Mouse (Mus musculus) liver, embryonic 11.5 days (tissue): ENCODE data around the gene Zfp335. TPM values are rescaled to one million over a fixed set of nuclear protein-coding genes. Genes with fewer than 3 reads are reported as not detected.
"Not testable (repeated sequence)": the region's sequence is repeated elsewhere in the genome, so short reads cannot be mapped to it uniquely, and the experiment has no call there.

Experiments used
- ATAC-seq: fragments of 200-750 bp; cut with Nextera tagmentation; replicated peaks from 2 replicates; pipeline ENCODE4 v1.8.0; 2017; ENCODE audit warnings: moderate number of reproducible peaks, mild to moderate bottlenecking, moderate TSS enrichment, moderate library complexity; ENCODE audit not compliant: low FRiP score
- DNase-seq: peaks from one replicate; pipeline ENCODE4 v3.0.0-alpha.2; 2017; ENCODE audit warnings: low spot score
- H3K27ac ChIP-seq: fragments of 300-500 bp; sonication (generic); 2 replicates; pipeline ENCODE4 v1.5.1; 2014; ENCODE audit warnings: mild to moderate bottlenecking, low read depth, low read length, control low read depth
- H3K27me3 ChIP-seq: fragments of 300-500 bp; sonication (generic); replicated peaks from 2 replicates; pipeline ENCODE4 v1.6.1; 2014; ENCODE audit warnings: low read length, mixed read lengths; ENCODE audit not compliant: control insufficient read depth, insufficient read depth
- H3K36me3 ChIP-seq: fragments of 300-500 bp; sonication (generic); 2 replicates; pipeline ENCODE4 v1.6.1; 2014; ENCODE audit warnings: mild to moderate bottlenecking, low read length, moderate library complexity, mixed read lengths; ENCODE audit not compliant: control insufficient read depth, insufficient read depth
- H3K4me1 ChIP-seq: fragments of 300-500 bp; sonication (generic); replicated peaks from 2 replicates; pipeline ENCODE4 v1.6.1; 2014; ENCODE audit warnings: low read length, mixed read lengths; ENCODE audit not compliant: control insufficient read depth, insufficient read depth
- H3K4me2 ChIP-seq: fragments of 300-500 bp; sonication (generic); 2 replicates; pipeline ENCODE4 v1.6.1; 2014; ENCODE audit warnings: mild to moderate bottlenecking, control low read depth, moderate library complexity
- H3K4me3 ChIP-seq: fragments of 300-500 bp; sonication (generic); 2 replicates; pipeline ENCODE4 v1.5.1; 2014; ENCODE audit warnings: low read depth, low read length, control low read depth
- H3K9ac ChIP-seq: fragments of 300-500 bp; sonication (generic); 2 replicates; pipeline ENCODE4 v1.6.1; 2014; ENCODE audit warnings: low read depth, low read length, control low read depth
- H3K9me3 ChIP-seq: fragments of 300-500 bp; sonication (generic); 2 replicates; pipeline ENCODE4 v1.6.1; 2016; ENCODE audit warnings: low read length, inconsistent platforms, mixed read lengths; ENCODE audit not compliant: control insufficient read depth
- WGBS: fragments of 180-500 bp; shearing (Covaris S2); extraction: QIAGEN DNeasy Blood & Tissue Kit; methylation state at CpG from one replicate; pipeline ENCODE4 v1.1.7; 2014; 5-methylcytosine and 5-hydroxymethylcytosine counted together
- polyA plus RNA-seq: library from polyadenylated mRNA; unstranded; fragments of >200 nt; fragmentation: Nextera tagmentation; extraction: Ambion mirVana; gene quantifications from 2 replicates; pipeline ENCODE4 v1.2.1, GENCODE M21; 2014

Gene Zfp335
- polyA plus RNA-seq, 1 experiment from 2014 or later: 15.0 TPM

DNA sequence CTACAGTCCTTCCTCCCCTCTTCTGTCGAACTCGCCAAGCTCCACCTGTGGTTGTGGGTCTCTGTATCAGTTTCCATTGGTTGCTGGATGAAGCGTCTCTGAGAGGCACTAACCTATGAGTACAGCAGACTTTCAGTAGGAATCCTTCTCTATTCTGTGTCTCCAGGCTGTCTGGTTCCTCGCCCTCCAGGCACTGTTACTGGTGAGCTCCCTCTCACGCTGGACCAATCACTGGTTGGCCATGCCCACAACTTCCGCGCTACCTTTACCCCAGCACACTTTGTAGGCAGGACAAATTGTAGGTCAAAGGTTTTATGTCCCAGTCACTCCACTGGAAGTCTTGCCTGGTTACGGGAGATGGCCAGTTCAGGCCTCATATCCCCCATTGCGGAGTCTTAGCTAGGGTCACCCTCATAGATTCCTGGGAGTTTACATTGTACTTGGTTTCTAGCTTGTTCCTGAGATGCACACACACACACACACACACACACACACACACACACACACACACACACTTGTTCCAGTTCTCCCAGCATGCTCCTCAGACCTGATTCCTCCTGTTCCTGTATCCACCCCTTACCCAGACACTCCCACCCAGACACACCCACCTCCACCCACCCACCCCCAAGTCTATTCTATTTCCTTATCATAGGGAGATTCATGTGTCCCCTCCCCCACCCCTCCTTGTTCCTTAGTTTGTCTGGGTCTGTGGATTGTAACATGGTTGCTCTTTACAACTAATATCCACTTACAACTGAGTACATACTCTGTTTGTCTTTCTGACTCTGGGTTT is 51.7 kb downstream of the Zfp335 start:
- Histone ChIP-seq H3K4me2 (peak overlapping the region; percentile 6; the same call in 1 of the 2 replicates), H3K27me3 (peaks cover 36% of the 10 kb centered on the region), H3K9ac (no peak overlapping the region), H3K9me3 (no peaks in the 10 kb centered on the region), H3K36me3 (no peaks in the 10 kb centered on the region), H3K27ac (peak overlapping the region; percentile 34), H3K4me1 (peaks cover 17% of the 10 kb centered on the region), H3K4me3 (0 out of 2 replicates have a peak overlapping the region, but pooled peaks have one; percentile 4)
- DNase-seq: no peak
- WGBS: 44% methylated on average over 9 of the region's 9 CpGs
- peak; percentile 35; the same call in 1 of the 2 replicates for ATAC-seq

DNA sequence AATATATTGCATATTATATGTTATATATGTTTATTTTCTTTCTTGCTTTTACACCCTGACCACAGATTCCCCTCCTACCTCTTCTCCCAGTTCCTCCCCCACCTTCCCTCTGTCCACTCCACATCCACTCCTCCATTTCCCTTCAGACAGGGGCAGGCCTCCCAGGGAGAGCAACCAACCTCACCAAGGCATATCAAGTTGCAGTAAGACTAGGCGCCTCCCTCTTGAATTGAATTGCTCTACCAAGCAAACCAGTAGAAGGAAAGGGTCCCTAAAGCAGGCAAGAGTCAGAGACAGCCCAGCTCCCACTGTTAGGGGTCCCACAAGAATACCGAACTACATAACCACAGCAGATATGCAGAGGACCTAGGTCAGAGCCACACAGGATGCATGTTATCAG is 52.4 kb downstream of the Zfp335 start:
- Histone ChIP-seq H3K9ac (no peak overlapping the region), H3K4me3 (no peak overlapping the region), H3K4me2 (peak overlapping the region; percentile 6; the same call in 1 of the 2 replicates), H3K36me3 (no peaks in the 10 kb centered on the region), H3K4me1 (peaks cover 17% of the 10 kb centered on the region), H3K27ac (peak overlapping the region; percentile 34; the same call in 1 of the 2 replicates), H3K9me3 (no peaks in the 10 kb centered on the region), H3K27me3 (peaks cover 41% of the 10 kb centered on the region)
- 40% methylated on average over 2 of the region's 2 CpGs for WGBS
- no peak for DNase-seq
- ATAC-seq: 0 out of 2 replicates have a peak, but pooled peaks have one; percentile 11

DNA sequence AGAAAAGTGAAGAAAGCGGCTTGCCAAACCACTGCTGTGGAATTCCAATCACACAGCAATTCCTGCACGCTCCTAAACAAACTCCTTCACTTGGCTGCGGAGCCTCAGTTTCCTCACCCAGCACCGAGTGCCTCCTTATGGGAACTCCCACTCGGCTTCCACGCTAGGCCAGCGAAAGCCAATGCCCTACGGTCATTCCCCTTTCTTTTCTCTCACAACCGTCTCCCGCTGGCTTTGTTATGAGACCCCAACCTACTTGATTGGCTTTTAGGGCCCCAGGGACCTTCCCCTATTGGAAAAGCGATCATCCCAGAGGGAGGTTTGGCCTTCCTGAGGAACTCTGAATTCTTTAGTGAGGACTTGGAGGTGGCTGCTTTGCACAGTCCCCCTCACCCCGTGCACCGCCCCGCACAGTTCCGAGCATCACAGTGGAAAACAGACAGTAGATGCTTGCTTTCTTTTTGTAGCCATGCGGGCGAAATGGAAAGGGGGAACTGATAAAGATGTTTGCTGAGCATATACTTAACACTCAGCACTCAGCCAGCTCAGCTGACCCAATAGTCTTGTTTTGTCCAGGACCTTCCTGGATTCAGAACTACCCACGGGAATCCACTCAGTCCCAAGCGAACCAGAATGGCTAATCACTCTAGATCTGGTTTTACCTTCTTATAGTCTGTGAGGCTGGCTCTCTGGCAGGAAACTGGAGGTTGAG is 53.6 kb downstream of the Zfp335 start:
- no peak overlapping the region for H3K9ac ChIP-seq
- H3K4me2 ChIP-seq: peak overlapping the region; percentile 80
- no peaks in the 10 kb centered on the region for H3K9me3 ChIP-seq
- 6% methylated on average over 19 of the region's 19 CpGs for whole genome bisulfite sequencing
- H3K27ac ChIP-seq: no peak overlapping the region
- peak overlapping the region; percentile 52 for H3K4me3 ChIP-seq
- no peaks in the 10 kb centered on the region for H3K36me3 ChIP-seq
- DNase-seq: no peak
- peaks cover 17% of the 10 kb centered on the region for H3K4me1 ChIP-seq
- no peak for ATAC-seq
- H3K27me3 ChIP-seq: peaks cover 46% of the 10 kb centered on the region

DNA sequence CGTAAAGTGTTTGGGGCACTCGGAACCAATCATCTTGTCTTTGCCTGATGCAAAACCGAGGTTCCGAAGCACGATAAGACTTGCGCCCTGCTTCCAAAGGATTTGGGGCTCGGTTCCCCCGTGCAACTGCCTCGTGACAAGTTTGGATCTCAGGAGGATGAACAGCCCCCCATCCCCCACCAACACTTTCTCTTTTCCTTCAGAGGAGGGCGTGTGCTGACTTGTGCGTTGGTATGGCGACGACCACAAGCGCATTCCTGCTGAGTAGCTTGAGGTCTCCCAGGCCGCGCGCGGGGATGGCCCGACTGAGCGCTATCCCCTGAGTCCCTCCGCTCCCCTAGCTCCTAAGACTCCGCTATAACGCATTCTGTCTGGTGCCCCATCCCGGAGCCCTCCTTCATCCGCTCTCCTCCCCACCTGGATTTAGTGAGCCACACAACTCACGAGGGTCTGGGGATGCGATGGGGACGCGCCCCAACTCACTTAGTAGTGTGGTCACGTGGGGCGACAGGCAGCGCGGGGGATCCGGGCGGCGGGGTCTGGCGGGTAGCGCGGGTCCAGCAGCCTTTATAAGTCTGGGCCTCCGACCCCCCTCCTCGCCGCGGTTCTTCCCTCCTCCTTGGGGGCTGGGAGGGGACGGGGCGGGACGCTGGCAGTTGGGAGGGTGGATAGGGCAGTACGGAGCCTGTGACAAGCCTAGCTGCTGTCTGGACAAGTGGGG is 54.3 kb downstream of the Zfp335 start, which contains the start of gene Pltp:
Pltp (minus strand) TSS at position 611 of the 721 bp plus-strand sequence.
- ATAC-seq (peak; percentile 48; the same call in 1 of the 2 replicates), DNase-seq (peak; percentile 55)
- Histone ChIP-seq H3K27me3 (peaks cover 53% of the 10 kb centered on the region), H3K9me3 (no peaks in the 10 kb centered on the region), H3K9ac (no peak within 1 kb of the TSS), H3K4me3 (peak within 1 kb of the TSS; percentile 52), H3K4me1 (peaks cover 15% of the 10 kb centered on the region), H3K4me2 (peak within 1 kb of the TSS; percentile 80), H3K27ac (no peak within 1 kb of the TSS), H3K36me3 (no peaks in the 10 kb centered on the region)
- WGBS: 1% methylated on average over 47 of the region's 47 CpGs

DNA sequence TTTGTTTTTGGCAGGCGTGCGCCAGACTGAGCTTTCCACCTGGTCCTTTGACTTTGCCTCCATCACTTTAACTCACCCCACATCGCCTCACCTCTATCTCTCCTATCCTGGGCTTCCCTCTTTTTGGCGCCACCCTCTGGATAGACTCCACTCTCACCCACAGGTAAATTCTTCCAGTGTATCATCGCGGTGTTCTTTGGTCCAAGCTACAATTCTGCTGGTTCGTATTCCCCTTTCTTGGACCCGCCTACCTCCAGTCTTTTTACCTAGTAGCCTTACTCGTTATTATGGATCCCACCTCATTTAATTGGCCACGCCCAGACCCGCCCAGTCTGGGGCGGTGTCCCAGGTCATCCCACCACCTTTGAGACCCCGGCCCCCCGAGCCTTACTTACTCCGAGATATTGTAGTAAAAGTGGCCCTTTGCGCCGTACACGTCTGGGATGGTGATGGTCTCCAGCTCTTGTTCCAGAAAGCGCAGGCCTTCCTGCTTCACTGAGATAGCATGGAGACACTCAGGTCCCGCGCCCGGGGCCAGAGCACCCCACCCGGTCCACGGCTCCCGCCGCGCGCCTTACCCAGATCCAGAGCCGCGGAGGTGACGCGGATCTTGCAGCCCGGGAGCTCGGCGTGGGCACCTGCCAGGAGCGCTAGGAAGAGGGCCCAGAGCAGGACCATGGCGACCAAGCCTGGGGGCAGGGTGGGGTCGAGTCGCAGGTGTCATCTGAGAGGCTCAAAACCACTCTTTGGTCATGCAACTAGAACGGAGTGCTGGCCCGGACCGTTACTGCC is 55.1 kb downstream of the Zfp335 start:
- no peak; the same call in 1 of the 2 replicates for ATAC-seq
- Histone ChIP-seq H3K9ac (no peak overlapping the region), H3K27me3 (peaks cover 53% of the 10 kb centered on the region)

DNA sequence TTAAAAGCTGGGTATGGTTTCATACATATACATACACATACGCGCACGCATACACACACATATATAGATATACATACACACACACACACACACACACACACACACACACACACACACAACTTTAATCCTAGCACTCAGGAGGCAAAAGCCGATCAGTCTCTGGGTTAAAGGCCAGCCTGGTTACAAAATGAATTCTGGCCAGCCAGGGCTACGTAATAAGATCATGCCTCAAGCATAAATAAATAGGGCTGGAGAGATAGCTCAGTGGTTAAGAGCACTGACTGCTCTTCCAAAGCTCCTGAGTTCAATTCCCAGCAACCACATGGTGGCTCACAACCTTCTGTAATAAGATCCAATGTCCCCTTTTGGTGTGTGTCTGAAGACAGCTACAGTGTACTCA is 56.0 kb downstream of the Zfp335 start:
- WGBS: 80% methylated on average over 5 of the region's 5 CpGs
- not testable (repeated sequence) for H3K27ac ChIP-seq, H3K9me3 ChIP-seq, H3K4me3 ChIP-seq, DNase-seq, H3K36me3 ChIP-seq, ATAC-seq, H3K4me2 ChIP-seq, H3K9ac ChIP-seq
- Histone ChIP-seq H3K4me1 (peaks cover 15% of the 10 kb centered on the region), H3K27me3 (peaks cover 53% of the 10 kb centered on the region)

More for the DNA sequence above, 55.1 kb downstream of the Zfp335 start:
- H3K4me3 ChIP-seq: peak overlapping the region; percentile 52
- peak overlapping the region; percentile 80 for H3K4me2 ChIP-seq
- peaks cover 15% of the 10 kb centered on the region for H3K4me1 ChIP-seq
- no peaks in the 10 kb centered on the region for H3K36me3 ChIP-seq
- H3K9me3 ChIP-seq: no peaks in the 10 kb centered on the region
- no peak overlapping the region for H3K27ac ChIP-seq
- WGBS: 1% methylated on average over 42 of the region's 42 CpGs
- no peak for DNase-seq

DNA sequence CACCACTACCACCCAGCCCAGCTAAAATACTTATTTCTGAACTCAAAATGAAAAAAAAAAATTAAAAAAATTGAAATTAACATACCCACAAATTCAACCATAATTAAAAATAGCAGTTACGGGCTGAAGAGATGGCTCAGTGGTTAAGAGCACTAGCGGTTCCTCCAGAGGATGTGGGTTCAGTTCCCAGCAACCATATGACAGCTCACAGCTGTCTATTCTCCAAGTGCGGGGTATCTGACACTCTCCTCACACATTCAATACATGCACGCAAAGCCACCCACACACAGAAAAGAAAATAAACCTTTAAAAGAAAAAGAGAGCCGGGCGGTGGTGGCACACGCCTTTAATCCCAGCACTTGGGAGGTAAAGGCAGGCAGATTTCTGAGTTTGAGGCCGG is 61.5 kb downstream of the Zfp335 start:
- Histone ChIP-seq H3K9me3 (no peaks in the 10 kb centered on the region), H3K36me3 (no peaks in the 10 kb centered on the region), H3K4me3 (no peak overlapping the region), H3K27me3 (peaks cover 20% of the 10 kb centered on the region), H3K27ac (no peak overlapping the region), H3K4me2 (no peak overlapping the region), H3K9ac (no peak overlapping the region), H3K4me1 (no peaks in the 10 kb centered on the region)
- WGBS: 83% methylated on average over 8 of the region's 8 CpGs
- no peak for ATAC-seq
- no peak for DNase-seq

DNA sequence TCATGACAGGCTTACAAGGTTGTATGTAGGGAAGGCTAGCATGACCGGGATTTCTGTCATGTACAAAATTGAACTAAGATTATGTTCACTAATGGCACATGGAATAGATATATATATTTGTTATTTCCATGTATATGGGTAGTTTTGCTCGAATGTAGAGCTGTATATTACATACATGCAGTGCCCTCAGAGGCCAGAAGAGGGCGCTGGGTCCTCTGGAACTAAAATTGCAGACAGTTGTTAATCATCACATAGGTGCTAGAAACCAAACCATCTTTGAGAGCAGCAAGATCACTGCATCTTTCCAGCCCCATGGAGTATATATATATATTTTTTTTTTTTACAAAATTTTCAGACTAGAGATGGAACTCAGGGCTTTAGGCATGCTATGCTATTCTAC is 65.8 kb downstream of the Zfp335 start:
- Histone ChIP-seq H3K4me3 (no peak overlapping the region), H3K4me1 (no peaks in the 10 kb centered on the region), H3K36me3 (no peaks in the 10 kb centered on the region), H3K4me2 (no peak overlapping the region), H3K27me3 (no peaks in the 10 kb centered on the region), H3K27ac (no peak overlapping the region), H3K9me3 (no peaks in the 10 kb centered on the region), H3K9ac (no peak overlapping the region)
- WGBS: 47% methylated on average over 3 of the region's 3 CpGs
- DNase-seq (no peak), ATAC-seq (no peak)
